Mouse (Mus musculus) left cerebral cortex, adult 2 months (tissue): ENCODE measurements at regions not wholly inside any gene's neighbourhood (a gene's known extent, or its start where the extent isn't known, plus 50 kb on each side); places are given as distances from the start of the nearest gene placed in this dataset.

Experiments used
- DNase-seq, 2 experiments: peaks; one replicate each; pipeline ENCODE4 v3.0.0; 2021 to 2022; ENCODE audit warnings: low spot score in 2 of 2, mixed read lengths in 1 of 2; ENCODE audit errors: extremely low spot score in 1 of 2
- H3K27ac ChIP-seq: fragments of 200-600 bp; 2 replicates; pipeline ENCODE4 v1.8.1; 2022
- H3K4me3 ChIP-seq: fragments of 200-600 bp; 2 replicates; pipeline ENCODE4 v1.8.1; 2022
- CTCF ChIP-seq: fragments of 200-600 bp; IDR thresholded peaks from 2 replicates; pipeline ENCODE4 v1.8.1; 2022; ENCODE audit warnings: antibody characterized with exemption, mild to moderate bottlenecking, moderate library complexity
- intact Hi-C: fragments of 180-260 bp; cut with DNase I; formaldehyde crosslinking; loops from one replicate; pipeline ENCODE4 v1.15.1; 2025

DNA sequence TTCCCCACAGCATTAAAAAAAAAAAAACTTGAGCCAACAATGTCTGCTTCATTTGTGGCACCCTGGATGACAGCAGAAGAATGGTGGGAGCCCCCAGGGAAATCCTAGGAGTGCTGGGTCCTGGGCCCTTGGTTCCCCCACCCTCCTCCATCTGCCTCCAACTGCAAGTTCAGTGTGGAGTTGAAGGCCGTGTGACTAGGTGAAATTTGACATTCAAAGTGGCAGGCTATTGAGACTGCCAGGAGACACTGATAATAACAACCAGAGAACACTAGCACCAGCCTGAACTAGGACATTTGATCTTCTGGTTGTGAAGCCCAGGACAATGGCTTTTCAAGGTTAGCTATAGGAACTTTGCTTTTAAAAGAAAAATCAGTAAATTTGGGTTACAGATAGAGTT, 74.0 kb downstream of the Adamts15 start:
- intact Hi-C loops = no loop called here
- Histone ChIP-seq H3K4me3 (no peak overlapping the region), H3K27ac (no peak overlapping the region)
- no peak for DNase-seq
- TF ChIP-seq CTCF = no peak

DNA sequence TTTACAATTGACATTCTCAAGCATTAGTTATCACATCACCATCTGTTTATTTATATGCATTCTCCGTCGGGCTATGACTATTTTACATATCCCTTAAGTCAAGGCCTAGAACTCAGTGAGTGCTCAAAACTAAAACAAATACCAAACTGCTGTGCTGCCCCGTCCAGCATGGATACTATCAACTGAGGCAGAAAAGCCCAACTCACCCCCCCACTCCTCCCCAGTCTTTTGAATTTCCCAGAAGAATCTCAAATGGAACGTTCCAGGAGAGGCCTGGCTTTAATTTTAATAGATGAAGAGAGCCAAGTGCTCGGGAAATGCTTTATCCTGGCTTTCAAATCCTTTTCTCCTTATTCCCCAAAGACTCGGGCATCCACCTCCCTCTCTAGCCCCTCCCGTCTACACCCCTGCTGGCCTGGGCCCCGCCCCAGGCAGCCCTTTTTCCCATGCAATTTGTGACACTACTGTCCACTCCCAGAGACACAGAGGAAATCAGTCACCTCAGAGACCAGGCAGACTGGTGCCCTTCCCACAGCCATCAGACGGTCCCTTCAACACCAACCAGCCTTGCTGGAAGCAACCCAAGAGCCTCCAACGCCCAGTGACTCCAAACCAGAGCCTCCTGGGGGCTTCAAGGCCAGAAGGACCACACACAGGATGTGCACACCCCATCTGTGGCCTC, 76.5 kb downstream of the Adamts15 start:
- intact Hi-C loops = no loop called here
- TF ChIP-seq CTCF = no peak
- DNase-seq = no peak
- Histone ChIP-seq H3K4me3 (no peak overlapping the region), H3K27ac (no peak overlapping the region)

DNA sequence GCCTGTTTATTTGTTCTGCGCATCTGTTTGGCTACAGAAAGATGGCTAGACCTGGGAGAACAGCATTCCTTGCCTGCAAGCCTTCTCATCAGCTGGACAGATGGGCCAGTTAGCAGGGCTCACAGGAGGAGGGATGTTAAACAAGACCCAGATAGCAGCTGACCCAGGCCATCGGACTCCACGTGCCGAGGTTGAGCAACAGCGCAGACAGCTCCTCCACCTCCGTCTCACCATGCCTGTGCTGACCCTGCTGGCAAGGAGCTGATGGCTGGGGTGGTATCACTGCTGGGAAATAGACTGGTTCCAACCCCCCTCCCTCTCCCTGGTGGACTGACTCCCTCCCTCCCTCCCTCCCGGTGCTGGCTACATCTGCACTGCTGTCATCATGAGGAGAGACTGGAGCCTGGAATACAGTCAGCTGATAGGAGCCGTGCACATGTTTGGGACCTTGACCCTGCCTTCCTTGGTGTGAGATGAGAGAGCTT, 78.1 kb downstream of the Adamts15 start:
- DNase-seq = peak in 1 of 2 experiments; percentile 12
- TF ChIP-seq CTCF = no peak
- no peak overlapping the region for H3K4me3 ChIP-seq
- no peak overlapping the region for H3K27ac ChIP-seq
- intact Hi-C loops = no loop called here

GRCm38 (mm10) chr9:30834908-30835307, 87.3 kb downstream of the Adamts15 start:
- TF ChIP-seq CTCF = no peak
- Histone ChIP-seq H3K27ac (no peak overlapping the region), H3K4me3 (no peak overlapping the region)
- DNase-seq = no peak
- intact Hi-C loops = no loop called here

DNA sequence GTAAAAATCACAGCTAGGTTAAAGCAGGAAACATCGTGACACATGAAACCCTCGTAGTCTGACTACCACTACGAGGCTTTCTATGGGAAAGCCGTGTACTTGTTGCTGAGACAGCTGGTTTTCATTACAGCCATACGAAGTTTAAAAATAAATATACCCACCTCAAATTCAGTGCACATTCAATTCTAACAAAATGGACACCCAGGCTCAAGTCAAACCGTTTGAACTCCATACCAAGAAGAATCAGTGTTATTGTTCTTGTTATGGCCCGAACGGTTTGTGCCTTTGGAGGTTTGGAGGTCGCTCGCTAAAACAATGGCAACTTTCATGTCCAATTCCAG, 87.7 kb downstream of the Adamts15 start:
- no peak for DNase-seq
- intact Hi-C loops = no loop called here
- no peak overlapping the region for H3K4me3 ChIP-seq
- no peak for TF ChIP-seq CTCF
- no peak overlapping the region for H3K27ac ChIP-seq

DNA sequence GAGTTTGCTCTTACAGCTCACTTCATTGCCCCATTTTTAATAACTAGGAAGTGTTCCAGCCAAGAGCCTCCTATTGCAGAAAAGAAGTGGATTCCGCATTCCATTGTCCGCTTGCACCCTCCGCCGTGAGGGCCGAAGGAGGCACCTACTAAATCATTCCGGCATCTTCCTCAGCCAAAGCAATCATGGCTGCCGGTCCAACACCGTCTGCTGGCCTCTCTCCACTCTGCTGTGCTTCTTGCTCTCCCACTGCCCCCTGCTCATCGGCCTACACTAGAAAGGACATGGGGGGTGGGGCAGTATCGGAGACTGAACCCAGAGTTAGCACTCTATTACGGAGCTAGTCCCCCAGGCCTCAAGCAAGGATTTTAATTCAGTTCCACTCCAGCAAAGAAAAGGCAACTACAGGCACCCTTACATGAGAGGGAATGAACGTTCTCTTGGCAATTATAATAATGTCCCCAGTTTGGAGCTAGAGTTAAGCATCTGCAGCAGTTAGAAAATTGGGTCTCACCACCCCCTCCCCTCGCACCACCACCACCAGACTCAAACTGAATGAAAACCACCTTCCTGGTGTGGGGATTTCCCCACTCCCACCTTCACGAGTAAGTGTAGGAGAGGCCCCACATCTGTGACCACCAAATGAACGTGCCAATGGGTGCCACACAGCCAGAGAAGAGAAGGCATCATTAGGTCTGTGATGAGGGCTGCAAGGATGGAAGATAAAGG, 88.3 kb downstream of the Adamts15 start:
- TF ChIP-seq CTCF = no peak
- Histone ChIP-seq H3K4me3 (no peak overlapping the region), H3K27ac (no peak overlapping the region)
- intact Hi-C loops = no loop called here
- no peak for DNase-seq

GRCm38 (mm10) chr9:30829158-30829870, 92.9 kb downstream of the Adamts15 start:
- H3K4me3 ChIP-seq = no peak overlapping the region
- intact Hi-C loops = no loop called here
- no peak overlapping the region for H3K27ac ChIP-seq
- DNase-seq = no peak
- no peak for TF ChIP-seq CTCF

GRCm38 (mm10) chr9:30827780-30828179, 94.5 kb downstream of the Adamts15 start:
- no peak overlapping the region for H3K27ac ChIP-seq
- intact Hi-C loops = no loop called here
- H3K4me3 ChIP-seq = no peak overlapping the region
- TF ChIP-seq CTCF = no peak
- no peak for DNase-seq

- intact Hi-C loops = no loop called here
Observed at GRCm38 (mm10) chr9:30824056-30824625, 98.1 kb downstream of the Adamts15 start.

DNA sequence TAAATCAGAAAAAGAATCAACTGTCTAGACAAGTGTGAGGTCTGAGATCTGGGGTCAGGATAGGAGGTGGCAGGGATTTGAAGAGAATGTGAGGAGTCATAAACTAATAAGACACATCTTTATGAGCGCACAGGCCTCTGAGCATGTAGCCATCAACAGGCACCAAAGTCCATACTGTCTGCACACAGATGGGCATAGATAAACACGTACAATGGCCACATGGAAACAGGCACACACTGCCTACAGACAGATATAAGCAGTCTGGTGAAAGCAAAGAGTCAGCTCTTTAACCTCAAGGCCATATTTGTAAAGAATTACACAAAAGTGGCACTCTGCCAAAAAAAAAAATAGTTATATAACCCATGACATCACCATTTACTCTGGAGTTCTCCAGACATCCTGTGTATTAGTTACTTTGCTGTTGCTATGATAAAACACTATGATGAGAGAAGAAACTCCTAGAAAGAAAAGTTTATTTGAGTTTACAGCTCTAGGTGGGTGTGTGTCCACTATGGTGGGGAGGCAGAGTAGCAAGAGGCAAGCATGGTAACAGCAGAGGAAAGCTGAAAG, 101.4 kb downstream of the Adamts15 start:
- no peak for DNase-seq
- intact Hi-C loops = no loop called here
- H3K27ac ChIP-seq = no peak overlapping the region
- no peak overlapping the region for H3K4me3 ChIP-seq
- TF ChIP-seq CTCF = no peak

More at GRCm38 (mm10) chr9:30824056-30824625, 98.1 kb downstream of the Adamts15 start:
- Histone ChIP-seq H3K27ac (no peak overlapping the region), H3K4me3 (no peak overlapping the region)
- no peak for DNase-seq
- no peak for TF ChIP-seq CTCF

- intact Hi-C loops = no loop called here
- no peak for DNase-seq
- no peak for TF ChIP-seq CTCF
- Histone ChIP-seq H3K4me3 (no peak overlapping the region), H3K27ac (no peak overlapping the region)
Observed at GRCm38 (mm10) chr9:30813246-30813645, 109.0 kb downstream of the Adamts15 start.

- no peak for TF ChIP-seq CTCF
- no peak overlapping the region for H3K27ac ChIP-seq
- intact Hi-C loops = no loop called here
- no peak for DNase-seq
- H3K4me3 ChIP-seq = no peak overlapping the region
Observed at GRCm38 (mm10) chr9:30810843-30811242, 111.4 kb downstream of the Adamts15 start.
